Mouse (Mus musculus) small intestine, adult 2 months (tissue): ENCODE results near the gene Gja1.

Experiments
- CTCF ChIP-seq: fragments of 200-500 bp; IDR thresholded peaks from 2 replicates; pipeline ENCODE4 v1.5.1; 2012; ENCODE audit warnings: low read depth, mild to moderate bottlenecking, control low read depth, inconsistent platforms, low read length, moderate library complexity, mixed read lengths; ENCODE audit not compliant: insufficient replicate concordance, insufficient read length; ENCODE audit errors: extremely low read depth
- POLR2A ChIP-seq: fragments of 200-500 bp; IDR thresholded peaks from 2 replicates; pipeline ENCODE4 v1.6.1; 2012; ENCODE audit warnings: low read depth, mild to moderate bottlenecking, control low read depth, inconsistent platforms, low read length, moderate library complexity

DNA sequence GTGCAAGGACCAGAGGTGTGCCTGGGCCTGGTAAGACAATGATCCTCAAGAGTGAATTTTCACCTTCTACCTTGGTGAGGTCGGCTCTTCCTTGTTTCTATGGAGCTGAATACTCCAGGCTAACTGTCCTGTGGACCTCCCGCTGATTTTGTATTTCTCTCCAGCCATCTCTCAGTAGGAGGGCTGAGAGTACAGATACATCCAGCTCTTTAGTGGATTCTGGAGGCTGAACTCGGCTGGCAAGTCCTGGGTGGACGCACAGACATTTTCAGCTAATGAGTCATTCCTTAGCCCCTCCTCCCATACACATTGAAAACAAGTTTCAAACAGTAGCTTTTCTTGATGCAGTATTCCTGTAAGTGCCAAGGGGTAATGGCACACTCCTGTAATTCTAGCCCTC is 49.2 kb downstream of the Gja1 start:
- TF ChIP-seq CTCF (no peak), POLR2A (no peak)
